ENCODE assay signal across 9 mouse cellular contexts in genomic region chr6:127405682-127406081, GRCm38 (mm10). TPM values are rescaled to one million over a fixed set of nuclear protein-coding genes. Genes with fewer than 3 reads are reported as not detected.
DNase-seq lines count a peak whose midpoint lies in the region; ATAC-seq and TF ChIP-seq lines count a peak whose summit lies in the region.
"Had no signal": no experiment of that assay in that cellular context is flagged by ENCODE, and none has a peak within 500 bp of the region (broad histone marks: within the 10 kb centered on the region; RNA-seq: fewer than 3 reads in every experiment).

No protein-coding gene starts in this region.

- peak overlapping the region; percentile 41 for H3K27ac ChIP-seq in forebrain, postnatal 0 days (ENCODE audit: low read depth, low read length)
- no peak overlapping the region for H3K27ac ChIP-seq in neural tube, embryonic 14.5 days (ENCODE audit: low read depth, low read length)
- H3K27ac ChIP-seq in gastrocnemius, adult 2 months = no peak overlapping the region
- H3K27ac ChIP-seq: left cerebral cortex, adult 2 months had no signal

- peaks cover 3% of the 10 kb centered on the region; the same call in 1 of the 2 replicates for H3K4me1 ChIP-seq in forebrain, postnatal 0 days (ENCODE audit: insufficient read depth)
- H3K4me1 ChIP-seq in neural tube, embryonic 14.5 days (ENCODE audit: control insufficient read depth, insufficient read depth, low read length) = 0 out of 2 replicates have a peak, but pooled peaks cover 2% of the 10 kb centered on the region

- intact Hi-C loops in gastrocnemius, adult 2 months (cut with DNase I) = no loop called here

- H3K4me2 ChIP-seq in forebrain, postnatal 0 days (ENCODE audit: low read depth) = no peak overlapping the region
- no peak overlapping the region for H3K4me2 ChIP-seq in neural tube, embryonic 14.5 days (ENCODE audit: low read depth, low read length)

- H3K4me3 ChIP-seq in forebrain, postnatal 0 days (ENCODE audit: low read depth, low read length) = no peak overlapping the region
- H3K4me3 ChIP-seq in neural tube, embryonic 14.5 days (ENCODE audit: low read depth, low read length) = no peak overlapping the region
- H3K4me3 ChIP-seq in gastrocnemius, adult 2 months = no peak overlapping the region
- H3K4me3 ChIP-seq: left cerebral cortex, adult 2 months had no signal

- peak; percentile 24 for DNase-seq in embryo, embryonic 9.5 days (ENCODE audit: extremely low spot score)
- peak; percentile 70 for DNase-seq in forebrain, postnatal 0 days
- peak; percentile 24 to 26 for DNase-seq in left cerebral cortex, adult 18-20 months (ENCODE audit: low spot score in 2 of 2)
- DNase-seq in gastrocnemius, adult 2 months = no peak
- DNase-seq in kidney, adult 18-20 months = no peak
- DNase-seq in urinary bladder, postnatal 4 days (ENCODE audit: low spot score in 2 of 2) = no peak

- WGBS in forebrain, postnatal 0 days = 13% methylated on average over 7 of the region's 7 CpGs
- 9% methylated on average over 7 of the region's 7 CpGs for WGBS in neural tube, embryonic 14.5 days

- no peaks in the 10 kb centered on the region for H3K36me3 ChIP-seq in forebrain, postnatal 0 days (ENCODE audit: insufficient read depth)
- no peaks in the 10 kb centered on the region for H3K36me3 ChIP-seq in neural tube, embryonic 14.5 days (ENCODE audit: control insufficient read depth, insufficient read depth, low read length)

- no peaks in the 10 kb centered on the region for H3K27me3 ChIP-seq in forebrain, postnatal 0 days (ENCODE audit: insufficient read depth, low read length)
- no peaks in the 10 kb centered on the region for H3K27me3 ChIP-seq in neural tube, embryonic 14.5 days (ENCODE audit: control insufficient read depth, insufficient read depth, low read length)

- peak; percentile 44 for ATAC-seq in forebrain, postnatal 0 days
- peak; percentile 50; the same call in 1 of the 2 replicates for ATAC-seq in neural tube, embryonic 14.5 days (ENCODE audit: low read depth)
- ATAC-seq: lung, postnatal 0 days had no signal

- H3K9ac ChIP-seq in forebrain, postnatal 0 days = no peak overlapping the region
- H3K9ac ChIP-seq in neural tube, embryonic 14.5 days (replicated peaks; ENCODE audit: low read depth, low read length) = no peak overlapping the region

- no peaks in the 10 kb centered on the region for H3K9me3 ChIP-seq in forebrain, postnatal 0 days (ENCODE audit: low read length)
- no peaks in the 10 kb centered on the region for H3K9me3 ChIP-seq in neural tube, embryonic 14.5 days (ENCODE audit: control insufficient read depth, low read length)

- TF ChIP-seq CTCF in forebrain, postnatal 0 days (IDR thresholded peaks at IDR 0.05; ENCODE audit: low read depth) = no peak
- TF ChIP-seq CTCF in gastrocnemius, adult 2 months (IDR thresholded peaks at IDR 0.05) = no peak

RNA-seq across cellular contexts. Expression of gene Parp11, which starts 41.0 kb away (rescaled TPM):
- total RNA-seq in forebrain, postnatal 0 days (2014; rRNA removed) = 57.6 and 60.9 TPM in 2 replicates
- polyA plus RNA-seq in forebrain, postnatal 0 days (2015; fragmentation: Nextera tagmentation; extraction: Ambion mirVana) = 38.4 and 45.8 TPM in 2 replicates
- total RNA-seq in left cerebral cortex, adult 18-20 months (2021) = 10 to 100 TPM; 35.6 to 36.7 TPM
- polyA plus RNA-seq in neural tube, embryonic 14.5 days (2014; fragmentation: Nextera tagmentation; extraction: Ambion mirVana) = 89.3 and 90.8 TPM in 2 replicates
- total RNA-seq in gastrocnemius, adult 2 months (2021) = 1 to 10 TPM; 3.3 to 3.6 TPM

Comparison
In these comparisons a context has a peak if more than half of its experiments do, and no peak if none do; other contexts are left out.
1. DNase-seq: peak in embryo, embryonic 9.5 days (single experiment), forebrain, postnatal 0 days (single experiment) and left cerebral cortex, adult 18-20 months (2 of 2); none in gastrocnemius, adult 2 months (single experiment), kidney, adult 18-20 months (single experiment) and urinary bladder, postnatal 4 days (0 of 2).
2. RNA of gene Parp11, which starts 41.0 kb away (total RNA-seq): 57.6 to 60.9 TPM in forebrain, postnatal 0 days and 35.6 to 36.7 TPM in left cerebral cortex, adult 18-20 months; 3.3 to 3.6 TPM in gastrocnemius, adult 2 months; every median in the first group is over 4 times any median in the second.